Mouse (Mus musculus) ES-E14 (cell line): ENCODE measurements around the gene Ptpru. TPM values are rescaled to one million over a fixed set of nuclear protein-coding genes. Genes with fewer than 3 reads are reported as not detected.

Experiments
- DNase-seq: peaks from one replicate; pipeline ENCODE4 v3.0.0-alpha.2; 2013; ENCODE audit warnings: low read depth, low spot score
- H3K27ac ChIP-seq: 2 replicates; pipeline ENCODE4 v1.5.1; 2012; ENCODE audit warnings: low read depth, mild to moderate bottlenecking, low read length, moderate library complexity, mixed read lengths; ENCODE audit not compliant: poor library complexity, insufficient read depth, severe bottlenecking
- H3K36me3 ChIP-seq: 2 replicates; pipeline ENCODE4 v1.6.1; 2012; ENCODE audit warnings: mild to moderate bottlenecking, low read length, moderate library complexity, mixed read lengths; ENCODE audit not compliant: control insufficient read depth, poor library complexity, insufficient read depth, severe bottlenecking
- H3K4me1 ChIP-seq, 2 experiments: fragments of 150-350 bp in 1 of 2; sonication (generic) in 1 of 2; 2 replicates each; pipeline ENCODE4 v1.6.1; 2012; ENCODE audit warnings: low read length in 2 of 2, mild to moderate bottlenecking in 1 of 2, mixed read lengths in 1 of 2; ENCODE audit not compliant: control insufficient read depth in 2 of 2, insufficient read depth in 2 of 2, poor library complexity in 1 of 2
- H3K4me3 ChIP-seq, 2 experiments: fragments of 150-350 bp in 1 of 2; sonication (generic) in 1 of 2; 2 replicates each; pipeline ENCODE4 v1.5.1; 2012; ENCODE audit warnings: low read length in 2 of 2, low read depth in 1 of 2, mild to moderate bottlenecking in 1 of 2, mixed read lengths in 1 of 2; ENCODE audit not compliant: insufficient read depth in 1 of 2, poor library complexity in 1 of 2, severe bottlenecking in 1 of 2
- H3K9ac ChIP-seq: 2 replicates; pipeline ENCODE4 v1.6.1; 2012; ENCODE audit warnings: low read depth, mild to moderate bottlenecking, low read length, mixed read lengths; ENCODE audit not compliant: poor library complexity, insufficient read depth, severe bottlenecking
- H3K9me3 ChIP-seq: fragments of 150-350 bp; sonication (generic); 2 replicates; pipeline ENCODE4 v1.6.1; 2012; ENCODE audit warnings: low read depth, mild to moderate bottlenecking, low read length; ENCODE audit not compliant: control insufficient read depth, insufficient read depth
- CHD2 ChIP-seq: IDR thresholded peaks from 2 replicates; pipeline ENCODE4 v1.6.1; 2014; ENCODE audit warnings: mild to moderate bottlenecking, low read depth, low read length, inconsistent platforms
- HCFC1 ChIP-seq: IDR thresholded peaks from 2 replicates; pipeline ENCODE4 v1.6.1; 2012; ENCODE audit warnings: low read length, inconsistent platforms, borderline replicate concordance; ENCODE audit not compliant: insufficient read depth
- MAFK ChIP-seq: IDR thresholded peaks from 2 replicates; pipeline ENCODE4 v1.6.1; 2014; ENCODE audit warnings: mild to moderate bottlenecking, low read depth, low read length, inconsistent platforms; ENCODE audit not compliant: insufficient read depth
- ZC3H11A ChIP-seq: IDR thresholded peaks from 2 replicates; pipeline ENCODE4 v1.6.1; 2012; ENCODE audit warnings: low read depth, mild to moderate bottlenecking, inconsistent platforms, low read length, borderline replicate concordance
- ZNF384 ChIP-seq: IDR thresholded peaks from 2 replicates; pipeline ENCODE4 v1.6.1; 2012; ENCODE audit warnings: low read depth, low read length, inconsistent platforms
- in situ Hi-C, 2 experiments: fragments of 600-800 bp; cut with MboI; formaldehyde crosslinking; loops; one replicate each; pipeline ENCODE4 v1.15.1; 2025; ENCODE audit warnings: low sequenced_read_pairs in 2 of 2, inconsistent platforms in 1 of 2; ENCODE audit not compliant: unreplicated experiment in 2 of 2
- total RNA-seq: library from RNA; depleted of rRNA; stranded (reverse); fragments of 300-350 nt; gene quantifications from 2 replicates; pipeline ENCODE4 v1.2.3, GENCODE M21; 2012; rRNA removed

Gene Ptpru
- total RNA-seq, 1 experiment, result 11.2 TPM

DNA sequence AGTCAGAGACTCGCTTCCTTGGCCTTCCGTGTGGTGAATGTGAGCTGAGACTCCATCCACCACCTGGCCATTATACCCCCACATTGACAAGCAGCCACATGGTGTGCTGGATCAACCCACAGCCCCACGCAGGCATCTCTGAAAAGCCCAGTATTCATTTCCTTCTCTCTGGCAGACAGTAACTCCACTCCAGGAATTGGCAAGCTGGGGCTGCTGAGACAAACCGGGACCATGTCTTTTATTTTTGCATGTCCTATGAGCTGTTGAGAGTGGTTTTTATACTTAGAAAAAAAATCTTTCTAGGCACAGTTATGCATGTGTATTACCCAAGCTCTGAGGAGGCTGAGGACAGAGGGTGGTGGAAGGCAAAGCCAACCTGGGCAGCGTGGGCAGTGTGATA, 118.9 kb downstream of the Ptpru start:
- in situ Hi-C loops, result no loop called here
- Histone ChIP-seq H3K27ac (no peak overlapping the region), H3K9me3 (no peaks in the 10 kb centered on the region), H3K4me3 (no peak overlapping the region), H3K36me3 (no peaks in the 10 kb centered on the region), H3K4me1 (peaks cover 0 to 2% of the 10 kb centered on the region in 2 experiments; a peak in 3 of 4 replicates), H3K9ac (no peak overlapping the region)
- DNase-seq, result no peak
- TF ChIP-seq CHD2 (no peak), MAFK (no peak), ZC3H11A (no peak), ZNF384 (no peak), HCFC1 (no peak)

Other genes with a start within 250 kb of the Ptpru start
- gene Mecr, start 5.2 kb upstream of the Ptpru start, total RNA-seq, result 31.2 and 34.2 TPM in 2 replicates
- gene Srsf4, start 35.3 kb upstream of the Ptpru start, total RNA-seq, result 45.3 and 45.6 TPM in 2 replicates
- 1.8 and 2.1 TPM in 2 replicates for gene Tmem200b, start 83.5 kb upstream of the Ptpru start, total RNA-seq
- 0.11 TPM in 1 of 2 replicates, not detected in the other for gene Gm10300, start 236.4 kb upstream of the Ptpru start, total RNA-seq
- gene Epb41, start 237.0 kb upstream of the Ptpru start, total RNA-seq, result 16.3 and 19.5 TPM in 2 replicates